Mouse (Mus musculus): ENCODE results near the gene Olfr1033. TPM values are rescaled to one million over a fixed set of nuclear protein-coding genes. Genes with fewer than 3 reads are reported as not detected.

Gene Olfr1033
- total RNA-seq (2023) = not detected

GRCm38 (mm10) chr2:86020406-86020805 lies at the start of gene Olfr1033:
Olfr1033 (plus strand) TSS chr2:86020633.

GRCm38 (mm10) chr2:85973595-85973994 lies 46.8 kb upstream of the Olfr1033 start, which contains the start of gene Olfr1029:
Olfr1029 (plus strand) TSS chr2:85973895.

GRCm38 (mm10) chr2:85978976-85979375 lies 41.5 kb upstream of the Olfr1033 start, which contains the start of gene Olfr1030:
Olfr1030 (plus strand) TSS chr2:85979276.

GRCm38 (mm10) chr2:85990004-85990403 lies 30.4 kb upstream of the Olfr1033 start, which contains the start of gene Olfr1031:
Olfr1031 (plus strand) TSS chr2:85990304.

GRCm38 (mm10) chr2:86005240-86005639 lies 15.2 kb upstream of the Olfr1033 start, which contains the start of gene Olfr1032:
Olfr1032 (plus strand) TSS chr2:86005540.

GRCm38 (mm10) chr2:86045561-86045960 lies 25.1 kb downstream of the Olfr1033 start, which contains the start of gene Olfr1034:
Olfr1034 (plus strand) TSS chr2:86045861.

GRCm38 (mm10) chr2:86073692-86074091 lies 53.3 kb downstream of the Olfr1033 start, which contains the start of gene Olfr1036:
Olfr1036 (plus strand) TSS chr2:86073992.

GRCm38 (mm10) chr2:86087285-86087684 lies 66.9 kb downstream of the Olfr1033 start, which contains the start of gene Olfr1037:
Olfr1037 (minus strand) TSS chr2:86087385.

Other genes starting within 250 kb of the Olfr1033 start
- not detected for gene Olfr1014, start 247.9 kb upstream of the Olfr1033 start, total RNA-seq (2023)
- not detected for gene Olfr1015, start 238.6 kb upstream of the Olfr1033 start, total RNA-seq (2023)
- gene Olfr1016, start 218.1 kb upstream of the Olfr1033 start, total RNA-seq (2023) = not detected
- gene Olfr1018, start 202.2 kb upstream of the Olfr1033 start, total RNA-seq (2023) = not detected
- not detected for gene Olfr1019, start 175.2 kb upstream of the Olfr1033 start, total RNA-seq (2023)
- not detected for gene Olfr1020, start 173.6 kb upstream of the Olfr1033 start, total RNA-seq (2023)
- not detected for gene Olfr1022, start 152.0 kb upstream of the Olfr1033 start, total RNA-seq (2023)
- gene Olfr1023, start 135.0 kb upstream of the Olfr1033 start, total RNA-seq (2023) = not detected
- not detected for gene Olfr1024, start 115.6 kb upstream of the Olfr1033 start, total RNA-seq (2023)
- not detected for gene Olfr1025-ps1, start 105.4 kb upstream of the Olfr1033 start, total RNA-seq (2023)
- not detected for gene Olfr1026, start 99.1 kb upstream of the Olfr1033 start, total RNA-seq (2023)
- not detected for gene Olfr1028, start 70.2 kb upstream of the Olfr1033 start, total RNA-seq (2023)
- gene Olfr1029, start 46.7 kb upstream of the Olfr1033 start, total RNA-seq (2023) = not detected
- not detected for gene Olfr1030, start 41.4 kb upstream of the Olfr1033 start, total RNA-seq (2023)
- gene Olfr1031, start 30.3 kb upstream of the Olfr1033 start, total RNA-seq (2023) = not detected
- not detected for gene Olfr1032, start 15.1 kb upstream of the Olfr1033 start, total RNA-seq (2023)
- not detected for gene Olfr1034, start 25.2 kb downstream of the Olfr1033 start, total RNA-seq (2023)
- not detected for gene Olfr1036, start 53.4 kb downstream of the Olfr1033 start, total RNA-seq (2023)
- not detected for gene Olfr1037, start 66.8 kb downstream of the Olfr1033 start, total RNA-seq (2023)
- gene Olfr1039, start 115.3 kb downstream of the Olfr1033 start, total RNA-seq (2023) = not detected
- not detected for gene Olfr1040, start 126.1 kb downstream of the Olfr1033 start, total RNA-seq (2023)
- gene Olfr1042, start 141.2 kb downstream of the Olfr1033 start, total RNA-seq (2023) = not detected
- not detected for gene Olfr1043, start 146.9 kb downstream of the Olfr1033 start, total RNA-seq (2023)
- not detected for gene Olfr1044, start 157.2 kb downstream of the Olfr1033 start, total RNA-seq (2023)
- not detected for gene Olfr52, start 165.1 kb downstream of the Olfr1033 start, total RNA-seq (2023)
- not detected for gene Olfr1045, start 182.4 kb downstream of the Olfr1033 start, total RNA-seq (2023)
- gene Olfr1046, start 198.7 kb downstream of the Olfr1033 start, total RNA-seq (2023) = not detected
- not detected for gene Olfr1047, start 210.8 kb downstream of the Olfr1033 start, total RNA-seq (2023)
- not detected for gene Olfr1048, start 219.7 kb downstream of the Olfr1033 start, total RNA-seq (2023)
- gene Olfr1049, start 237.7 kb downstream of the Olfr1033 start, total RNA-seq (2023) = not detected

All from CD4-positive naive resting alpha-beta T cell, adult 57 days (primary cell).